Mouse (Mus musculus) naive thymus-derived CD4-positive, alpha-beta T cell, adult 2 months (primary cell): ENCODE measurements around the gene Ahcy.
"Not testable (repeated sequence)": the region's sequence is repeated elsewhere in the genome, so short reads cannot be mapped to it uniquely, and the experiment has no call there.

Experiments used
- DNase-seq: peaks from one replicate; pipeline ENCODE4 v3.0.0-alpha.2; 2011; ENCODE audit warnings: low read depth

Ahcy gene

GRCm38 (mm10) chr2:155074766-155075330, 551 bp upstream of the Ahcy start:
- DNase-seq = no peak

GRCm38 (mm10) chr2:155073347-155073746, 950 bp downstream of the Ahcy start:
- no peak for DNase-seq

GRCm38 (mm10) chr2:155072353-155073145, 1.7 kb downstream of the Ahcy start:
- no peak for DNase-seq

- no peak for DNase-seq
These were observed 3.3 kb downstream of the Ahcy start for GRCm38 (mm10) chr2:155071027-155071426.

- no peak for DNase-seq
These were observed 16.9 kb downstream of the Ahcy start for GRCm38 (mm10) chr2:155057361-155057760.

GRCm38 (mm10) chr2:155056076-155056578, 18.2 kb downstream of the Ahcy start:
- no peak for DNase-seq

GRCm38 (mm10) chr2:155054672-155055071, 19.6 kb downstream of the Ahcy start:
- DNase-seq = no peak

GRCm38 (mm10) chr2:155053512-155053911, 20.8 kb downstream of the Ahcy start:
- DNase-seq = not testable (repeated sequence)

GRCm38 (mm10) chr2:155052681-155053080, 21.6 kb downstream of the Ahcy start:
- DNase-seq = no peak

- peak; percentile 16 for DNase-seq
These were observed 22.5 kb downstream of the Ahcy start for GRCm38 (mm10) chr2:155051622-155052351.

GRCm38 (mm10) chr2:155050504-155051236, 23.6 kb downstream of the Ahcy start:
- peak; percentile 98 for DNase-seq

- no peak for DNase-seq
These were observed 24.2 kb downstream of the Ahcy start for GRCm38 (mm10) chr2:155050108-155050503.

- no peak for DNase-seq
These were observed 26.7 kb downstream of the Ahcy start for GRCm38 (mm10) chr2:155047452-155048178.

- DNase-seq = no peak
These were observed 27.5 kb downstream of the Ahcy start for GRCm38 (mm10) chr2:155046803-155047202.

- no peak for DNase-seq
These were observed 29.2 kb downstream of the Ahcy start for GRCm38 (mm10) chr2:155045075-155045474.

GRCm38 (mm10) chr2:155044542-155044941, 29.8 kb downstream of the Ahcy start:
- DNase-seq = no peak

GRCm38 (mm10) chr2:155039956-155040355, 34.3 kb downstream of the Ahcy start:
- no peak for DNase-seq

- peak; percentile 48 for DNase-seq
These were observed 41.2 kb downstream of the Ahcy start for GRCm38 (mm10) chr2:155032938-155033710.

GRCm38 (mm10) chr2:155030831-155031230, 43.5 kb downstream of the Ahcy start:
- no peak for DNase-seq

- not testable (repeated sequence) for DNase-seq
These were observed 54.0 kb downstream of the Ahcy start for GRCm38 (mm10) chr2:155020247-155020826.
